Mouse (Mus musculus): ENCODE results near the gene Bnc2.

Gene Bnc2

DNA sequence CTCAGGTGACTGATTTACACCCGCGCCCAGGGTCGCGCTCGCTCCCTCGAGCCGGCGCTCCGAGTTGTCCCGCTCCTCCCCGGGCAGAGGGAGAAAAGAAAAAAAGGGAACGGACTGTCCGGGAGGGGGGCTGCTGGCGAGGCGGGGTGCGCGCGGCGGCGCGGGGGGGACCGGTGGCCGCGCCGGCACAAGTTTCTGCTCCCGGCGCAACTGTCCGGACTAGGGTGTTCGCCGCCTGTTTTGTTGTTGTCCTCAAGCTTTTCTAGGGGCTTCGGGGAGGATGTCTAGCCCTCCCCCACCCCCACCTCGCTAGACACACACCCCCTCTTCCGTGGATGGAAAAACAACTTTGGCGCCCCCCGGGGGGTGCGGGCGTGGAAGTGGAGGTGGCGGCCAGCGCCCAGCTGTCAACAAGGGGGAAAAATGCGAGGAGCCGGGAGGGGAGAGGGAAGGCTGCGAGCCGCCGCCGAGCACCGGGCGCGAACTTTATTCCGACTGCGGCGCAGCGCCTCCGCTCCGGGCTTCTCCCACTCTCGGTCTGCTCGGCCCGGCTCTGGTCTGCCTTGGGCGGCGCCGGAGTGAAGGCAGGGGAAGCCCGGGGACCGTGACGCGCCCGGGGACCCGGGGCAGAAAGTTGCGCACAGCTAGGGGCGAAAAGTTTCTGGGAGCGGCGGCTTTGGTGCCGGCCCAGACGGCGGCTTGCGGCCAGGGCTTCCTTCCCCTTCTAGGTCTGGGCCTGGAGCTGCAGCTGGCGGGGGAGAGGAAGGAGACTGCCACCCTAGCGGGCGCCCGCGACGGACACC is at the start of gene Bnc2:
Gene Bnc2 (minus strand): TSS at position 105 of the 803 bp plus-strand sequence.
- DNase-seq, result peak; percentile 8

- DNase-seq, result no peak
These were observed 32.9 kb upstream of the Bnc2 start for GRCm38 (mm10) chr4:84707961-84708360.

DNA sequence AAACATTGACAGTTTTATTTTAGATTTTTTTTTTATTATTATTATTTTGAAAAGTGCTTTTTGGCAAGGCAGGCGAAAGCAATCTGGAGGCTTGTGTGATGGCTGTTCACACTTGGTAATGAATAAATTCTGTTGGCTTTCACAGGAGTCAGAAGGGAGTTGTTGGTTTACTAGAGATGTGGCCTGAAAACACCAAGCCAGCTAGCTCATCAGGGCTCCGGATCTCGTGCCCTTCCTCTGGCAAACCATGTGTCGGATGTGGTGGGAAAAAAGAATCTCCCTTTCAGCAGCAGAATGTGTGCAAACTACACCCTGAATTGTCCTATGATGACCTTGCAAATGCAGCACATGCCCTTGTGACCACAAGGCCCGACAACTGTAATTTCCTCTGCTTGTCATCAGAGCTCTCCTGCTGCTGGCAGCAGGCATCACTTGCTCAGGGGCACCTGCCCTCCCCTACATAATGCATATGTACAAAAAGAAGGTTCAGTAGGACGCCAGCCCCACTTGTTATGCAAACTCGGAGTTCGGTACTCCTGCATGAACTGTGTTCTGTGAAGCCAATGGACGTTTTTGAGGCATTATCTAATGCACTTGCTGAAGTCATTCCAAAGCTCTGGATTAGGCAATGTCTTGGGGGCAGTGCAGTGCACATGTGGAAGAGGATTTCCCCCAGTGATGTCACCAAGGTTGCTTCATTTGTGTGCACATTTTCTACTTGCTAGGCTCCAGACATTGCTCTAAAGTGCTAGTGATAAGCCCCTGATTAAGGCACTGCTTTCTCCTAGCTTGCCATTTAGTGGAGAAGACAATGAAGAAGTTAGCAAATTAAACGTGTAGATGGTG is 10.7 kb upstream of the Bnc2 start:
- DNase-seq, result no peak

DNA sequence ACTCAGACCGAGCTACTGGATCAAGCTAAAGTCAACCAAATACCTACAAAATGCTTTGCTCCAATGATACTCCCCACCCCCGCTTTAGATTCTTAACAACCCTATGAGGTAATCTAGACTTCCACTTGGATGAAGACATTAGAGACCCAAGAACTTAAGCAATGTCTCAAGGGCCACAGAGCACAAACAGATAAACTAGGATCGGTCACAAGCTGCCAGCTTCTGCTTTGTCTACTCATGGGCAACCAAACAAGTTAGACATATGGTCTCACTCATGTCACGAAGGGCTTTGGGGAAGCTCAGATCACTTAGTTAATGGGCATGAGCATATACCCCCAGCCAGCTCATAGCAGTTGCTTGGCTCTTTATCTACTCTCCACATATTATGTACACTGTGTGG is 9.9 kb upstream of the Bnc2 start:
- DNase-seq, result no peak

- DNase-seq, result no peak
These were observed 870 bp upstream of the Bnc2 start for GRCm38 (mm10) chr4:84675974-84676315.

DNA sequence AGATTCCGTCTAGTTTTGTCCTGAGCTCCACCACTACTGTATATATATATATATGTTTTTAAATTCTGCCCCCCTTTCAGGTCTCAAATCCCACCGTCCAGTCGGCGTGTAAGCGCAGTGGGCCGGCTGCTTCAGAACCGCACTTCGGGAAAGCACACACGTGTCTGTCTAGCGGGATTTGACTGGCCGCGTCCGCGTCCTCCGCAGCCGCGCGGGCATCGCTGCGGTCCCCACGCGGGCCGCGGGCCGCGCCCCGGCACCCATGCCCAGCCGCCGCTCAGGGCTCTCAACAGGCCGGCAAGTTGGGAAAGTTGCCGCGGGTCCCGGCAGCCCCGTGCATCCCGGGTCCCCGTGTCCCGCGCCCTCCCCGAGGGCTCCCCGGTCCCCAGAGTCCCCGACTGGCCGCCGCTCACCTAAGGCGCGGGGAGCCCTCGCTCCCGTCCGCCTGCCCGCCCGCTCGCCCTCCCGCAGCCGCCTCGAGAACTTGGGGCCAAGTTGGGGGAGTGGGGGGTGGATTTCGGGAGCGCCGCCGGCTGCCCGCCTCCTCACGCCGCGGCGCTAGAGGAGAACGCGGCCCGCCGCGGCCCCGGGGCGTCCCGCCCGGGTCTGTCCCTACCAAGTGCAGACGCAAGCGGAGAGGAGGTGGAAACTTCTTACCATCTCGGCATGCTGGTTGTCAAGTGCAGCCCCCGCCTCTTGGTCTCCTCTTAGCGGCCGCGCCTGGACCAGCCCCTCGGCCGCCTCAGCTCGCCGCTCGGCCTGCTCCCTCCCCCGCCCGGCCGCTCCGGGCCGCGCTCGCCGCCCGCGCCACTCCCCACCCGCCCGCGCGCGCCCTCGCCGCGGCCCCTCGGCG is 531 bp downstream of the Bnc2 start:
- DNase-seq, result no peak

GRCm38 (mm10) chr4:84673681-84674307 is 1.3 kb downstream of the Bnc2 start:
- no peak for DNase-seq

DNA sequence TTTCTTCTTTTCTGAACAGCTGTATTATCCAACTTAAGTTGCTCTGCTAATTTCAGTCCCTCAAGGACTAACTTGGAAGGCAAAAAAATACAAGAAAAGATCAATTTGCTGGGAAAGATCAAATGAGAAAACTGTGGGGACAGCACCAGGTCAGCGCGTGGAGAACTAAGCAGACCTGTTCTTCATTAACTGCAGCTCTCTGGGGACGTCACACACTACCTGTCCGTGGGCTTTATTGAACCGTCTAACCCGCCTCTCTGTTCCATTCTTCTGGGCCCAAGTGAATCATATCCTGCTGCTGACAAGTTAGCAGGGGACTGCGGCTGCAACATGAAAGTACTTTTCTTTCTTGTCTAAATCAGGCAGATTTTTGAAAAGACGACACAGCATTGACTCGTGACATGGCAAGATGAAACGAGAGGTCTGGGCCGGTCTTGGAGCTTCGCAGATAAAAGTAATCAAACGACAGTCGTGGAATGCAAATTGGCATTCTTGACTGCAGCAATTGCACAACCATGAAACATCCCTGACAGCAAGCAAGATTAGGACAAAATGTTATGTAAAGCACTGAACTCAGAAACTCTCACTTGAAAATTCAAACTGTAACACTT is 2.8 kb downstream of the Bnc2 start:
- no peak for DNase-seq

- no peak for DNase-seq
These were observed 4.1 kb downstream of the Bnc2 start for GRCm38 (mm10) chr4:84670996-84671395.

- no peak for DNase-seq
These were observed 5.4 kb downstream of the Bnc2 start for GRCm38 (mm10) chr4:84669650-84670049.

DNA sequence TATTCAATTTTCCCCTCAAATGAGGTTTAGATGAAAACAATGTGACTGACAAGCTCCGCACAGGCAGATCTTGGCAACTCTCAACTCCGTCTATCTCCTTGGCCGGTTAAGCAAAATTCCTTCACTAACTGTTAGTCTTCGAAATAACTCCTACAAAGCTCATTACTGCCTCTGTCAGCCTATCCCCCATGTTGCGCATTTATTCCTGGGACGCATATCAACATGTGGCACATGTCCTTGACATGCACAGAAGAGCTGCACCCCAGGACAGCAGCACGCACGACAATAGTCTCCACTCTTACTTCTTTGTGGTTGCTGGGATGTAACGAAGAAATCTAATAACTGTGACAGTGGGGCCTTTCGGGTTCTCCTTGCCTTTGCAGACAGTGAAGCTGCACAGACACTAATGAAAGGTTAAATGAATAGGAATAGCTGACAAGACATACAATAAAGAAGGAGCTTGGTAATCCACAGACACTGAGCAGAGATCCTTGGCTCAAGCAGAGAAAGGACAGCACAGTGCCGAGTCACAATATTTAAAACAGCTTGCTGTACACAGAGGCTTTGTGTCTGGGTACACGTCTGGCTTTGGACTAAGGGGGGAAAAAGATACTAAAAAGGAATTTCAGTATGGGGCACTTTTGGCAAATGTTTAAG is 6.0 kb downstream of the Bnc2 start:
- DNase-seq, result no peak

DNA sequence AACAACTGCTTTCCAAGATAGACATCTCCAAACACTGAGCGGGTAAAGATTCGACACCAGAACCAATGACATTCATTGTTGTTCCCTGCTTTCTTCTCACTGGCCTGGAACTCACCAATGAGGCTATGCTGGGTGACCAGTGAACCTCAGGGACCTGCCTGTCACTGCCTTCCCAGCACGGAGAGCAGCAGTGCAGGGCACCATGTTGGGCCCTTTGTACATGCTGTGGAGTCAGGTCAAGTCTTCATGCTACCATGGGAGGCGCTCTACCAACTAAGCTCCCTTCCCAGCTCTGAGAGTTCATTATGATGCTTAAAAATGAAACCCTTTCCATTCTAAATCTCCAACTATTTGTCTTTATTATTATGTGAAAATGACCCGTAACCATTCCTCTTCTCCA is 6.8 kb downstream of the Bnc2 start:
- DNase-seq, result no peak

DNA sequence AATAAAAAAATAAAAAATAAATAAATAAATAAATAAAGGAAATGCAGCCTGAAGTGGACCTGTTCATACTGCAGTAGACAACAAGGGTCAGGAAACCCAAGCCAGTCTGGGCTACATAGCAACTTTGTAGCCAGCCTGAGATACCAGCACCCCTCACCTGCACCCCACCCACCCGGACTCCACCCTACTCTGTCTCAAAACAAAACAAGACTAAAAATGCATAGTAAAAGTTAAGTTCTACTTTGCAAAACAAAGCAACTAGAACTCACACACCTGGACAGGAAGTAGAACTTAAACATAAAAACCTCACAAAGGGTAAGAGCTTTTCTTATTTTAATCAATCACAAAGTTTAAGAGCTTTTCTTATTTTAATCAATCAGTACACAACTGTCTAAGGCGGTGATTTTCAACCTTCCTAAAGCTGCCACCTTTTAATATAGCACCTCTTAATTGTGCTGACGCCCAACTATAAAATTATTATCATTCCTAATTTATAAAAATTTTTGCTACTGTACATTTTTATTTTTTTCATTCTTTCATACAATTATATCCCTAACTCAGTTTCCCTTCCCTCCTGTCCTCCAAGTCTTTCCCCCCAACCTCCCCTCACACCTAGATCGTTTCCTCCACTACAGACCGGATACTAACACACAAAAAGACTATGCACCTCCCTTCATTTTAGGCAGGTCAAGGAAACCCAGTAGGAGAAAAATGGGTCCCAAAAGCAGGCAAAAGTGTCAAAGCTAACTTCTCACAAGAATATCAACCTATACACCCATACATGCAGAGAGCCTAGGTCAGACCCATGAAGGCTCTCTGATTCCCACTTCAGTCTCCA is 12.6 kb downstream of the Bnc2 start:
- DNase-seq, result no peak

DNA sequence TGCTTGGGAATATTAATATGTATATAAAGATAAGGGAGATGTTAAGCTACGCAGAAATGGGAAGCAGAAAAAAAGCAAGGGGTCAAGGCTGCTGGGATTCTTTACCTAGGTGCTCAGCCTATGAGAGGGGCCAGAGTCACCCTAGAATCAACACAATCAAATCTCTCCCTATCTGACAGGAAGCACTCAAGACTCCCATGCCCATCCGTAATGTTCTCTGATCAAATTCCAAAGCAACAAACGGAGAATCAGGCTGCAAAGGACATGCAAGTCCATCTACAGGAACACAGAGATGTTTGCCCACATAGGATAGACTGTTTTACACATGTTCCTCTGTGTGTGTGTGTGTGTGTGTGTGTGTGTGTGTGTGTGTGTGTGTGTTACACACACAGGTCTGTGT is 13.7 kb downstream of the Bnc2 start:
- no peak for DNase-seq

GRCm38 (mm10) chr4:84651786-84652185 is 23.3 kb downstream of the Bnc2 start:
- no peak for DNase-seq

GRCm38 (mm10) chr4:84646576-84646975 is 28.5 kb downstream of the Bnc2 start:
- no peak for DNase-seq

- no peak for DNase-seq
These were observed 35.9 kb downstream of the Bnc2 start for GRCm38 (mm10) chr4:84639166-84639565.

DNA sequence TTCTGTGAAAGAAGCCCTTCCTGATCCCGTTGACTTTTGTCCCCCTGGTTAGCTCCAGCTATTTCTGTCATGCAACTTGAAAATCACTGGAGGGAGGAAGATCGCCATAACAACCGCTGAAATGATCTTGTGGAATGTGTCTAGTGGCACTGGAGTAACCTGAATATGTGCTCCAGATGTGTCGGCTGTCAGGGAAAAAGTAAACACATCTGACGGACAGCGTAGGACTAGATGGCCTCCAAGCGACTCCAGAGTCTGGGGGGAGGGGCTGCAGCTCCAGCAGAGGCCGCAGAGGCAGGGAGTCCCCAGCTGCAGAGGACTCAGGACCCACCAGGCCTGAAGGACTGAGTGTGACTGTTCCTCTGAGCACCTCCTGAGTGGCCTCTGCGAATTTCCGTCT is 37.4 kb downstream of the Bnc2 start:
- no peak for DNase-seq

- no peak for DNase-seq
These were observed 40.3 kb downstream of the Bnc2 start for GRCm38 (mm10) chr4:84634751-84635150.

- no peak for DNase-seq
These were observed 41.1 kb downstream of the Bnc2 start for GRCm38 (mm10) chr4:84633991-84634390.

Data from layer of hippocampus, adult 9-11 months (tissue).